In genomic region chr16:36951029-36951428, GRCm38 (mm10) we compare ENCODE assay signal across 19 mouse cellular contexts. TPM values are rescaled to one million over a fixed set of nuclear protein-coding genes. Genes with fewer than 3 reads are reported as not detected.
DNase-seq lines count a peak whose midpoint lies in the region; ATAC-seq and TF ChIP-seq lines count a peak whose summit lies in the region.
"Had no signal": no experiment of that assay in that cellular context is flagged by ENCODE, and none has a peak within 500 bp of the region (broad histone marks: within the 10 kb centered on the region; RNA-seq: fewer than 3 reads in every experiment).

No protein-coding gene starts in this region.

- H3K4me3 ChIP-seq in hindbrain, embryonic 16.5 days (ENCODE audit: low read length), result no peak overlapping the region
- no peak overlapping the region for H3K4me3 ChIP-seq in hindbrain, embryonic 11.5 days (ENCODE audit: low read depth, low read length)
- no peak overlapping the region for H3K4me3 ChIP-seq in neural tube, embryonic 15.5 days (replicated peaks)
- no peak overlapping the region for H3K4me3 ChIP-seq in cerebellum, adult 2 months (replicated peaks; ENCODE audit: insufficient read depth, low read depth, low read length)
- H3K4me3 ChIP-seq: forebrain, embryonic 12.5 days; heart, embryonic 12.5 days; limb, embryonic 13.5 days; liver, embryonic 15.5 days; megakaryocyte, embryonic 14.5 days; neural tube, embryonic 13.5 days had no signal

- peak; percentile 68; the same call in 1 of the 2 replicates for ATAC-seq in hindbrain, embryonic 16.5 days
- ATAC-seq in hindbrain, embryonic 11.5 days (ENCODE audit: low FRiP score), result no peak
- ATAC-seq in neural tube, embryonic 15.5 days (ENCODE audit: low FRiP score), result no peak
- no peak for ATAC-seq in granulocyte monocyte progenitor cell, adult 5-6 weeks (replicated peaks; ENCODE audit: poor library complexity, severe bottlenecking)
- ATAC-seq: intestine, embryonic 16.5 days; lung, postnatal 0 days had no signal

- 10% methylated on average over 4 of the region's 4 CpGs for WGBS in hindbrain, embryonic 16.5 days
- 35% methylated on average over 4 of the region's 4 CpGs for WGBS in hindbrain, embryonic 11.5 days
- WGBS in neural tube, embryonic 15.5 days, result 30% methylated on average over 4 of the region's 4 CpGs
- 7% methylated on average over 4 of the region's 4 CpGs for WGBS in cerebellum, adult 2 months

- no peak overlapping the region for H3K27ac ChIP-seq in hindbrain, embryonic 16.5 days (ENCODE audit: low read depth, low read length)
- no peak overlapping the region for H3K27ac ChIP-seq in hindbrain, embryonic 11.5 days (ENCODE audit: low read depth, low read length)
- no peak overlapping the region for H3K27ac ChIP-seq in neural tube, embryonic 15.5 days (replicated peaks)
- H3K27ac ChIP-seq in cerebellum, adult 2 months (ENCODE audit: insufficient read depth, low read length), result no peak overlapping the region
- H3K27ac ChIP-seq: forebrain, embryonic 12.5 days; kidney, postnatal 0 days; limb, embryonic 13.5 days; liver, embryonic 15.5 days; neural tube, embryonic 13.5 days had no signal

- TF ChIP-seq POLR2A in cerebellum, adult 2 months (IDR thresholded peaks at IDR 0.05; ENCODE audit: borderline replicate concordance, insufficient read depth, low read length), result no peak

- no peak overlapping the region for H3K4me2 ChIP-seq in hindbrain, embryonic 16.5 days (ENCODE audit: low read length)
- no peak overlapping the region for H3K4me2 ChIP-seq in hindbrain, embryonic 11.5 days (replicated peaks; ENCODE audit: low read depth, low read length)
- no peak overlapping the region for H3K4me2 ChIP-seq in neural tube, embryonic 15.5 days
- H3K4me2 ChIP-seq: forebrain, embryonic 12.5 days; heart, embryonic 12.5 days; limb, embryonic 13.5 days; liver, embryonic 15.5 days; neural tube, embryonic 13.5 days had no signal

- no peak for DNase-seq in hindbrain, embryonic 11.5 days (ENCODE audit: low spot score)
- peak; percentile 9 for DNase-seq in neural tube, embryonic 10.5 days (ENCODE audit: extremely low spot score, low spot score)
- peak; percentile 47 to 56 for DNase-seq in cerebellum, adult 2 months
- no peak for DNase-seq in spleen, adult 12 weeks (ENCODE audit: low spot score)
- DNase-seq: gastrocnemius, postnatal 36 days; heart, postnatal 4 days had no signal

- no peaks in the 10 kb centered on the region for H3K27me3 ChIP-seq in hindbrain, embryonic 16.5 days (replicated peaks; ENCODE audit: control insufficient read depth, insufficient read depth, low read length)
- H3K27me3 ChIP-seq in hindbrain, embryonic 11.5 days (ENCODE audit: control insufficient read depth, insufficient read depth, low read length), result no peaks in the 10 kb centered on the region
- H3K27me3 ChIP-seq in neural tube, embryonic 15.5 days (replicated peaks), result no peaks in the 10 kb centered on the region
- no peaks in the 10 kb centered on the region for H3K27me3 ChIP-seq in cerebellum, adult 2 months (ENCODE audit: control insufficient read depth, insufficient read depth, low read length)
- H3K27me3 ChIP-seq: forebrain, embryonic 12.5 days; heart, embryonic 12.5 days; limb, embryonic 13.5 days; liver, embryonic 15.5 days; megakaryocyte, embryonic 14.5 days; neural tube, embryonic 13.5 days had no signal

- no peaks in the 10 kb centered on the region for H3K4me1 ChIP-seq in hindbrain, embryonic 16.5 days (ENCODE audit: control insufficient read depth, insufficient read depth, low read depth, low read length)
- no peaks in the 10 kb centered on the region for H3K4me1 ChIP-seq in hindbrain, embryonic 11.5 days (replicated peaks; ENCODE audit: control insufficient read depth, insufficient read depth, low read length)
- no peaks in the 10 kb centered on the region for H3K4me1 ChIP-seq in neural tube, embryonic 15.5 days
- H3K4me1 ChIP-seq in cerebellum, adult 2 months (ENCODE audit: control insufficient read depth, insufficient read depth, low read length), result peaks cover 7% of the 10 kb centered on the region
- H3K4me1 ChIP-seq: forebrain, embryonic 12.5 days; heart, embryonic 12.5 days; liver, embryonic 15.5 days; neural tube, embryonic 13.5 days had no signal

- no peak for TF ChIP-seq CTCF in cerebellum, adult 2 months (IDR thresholded peaks at IDR 0.05; ENCODE audit: borderline replicate concordance, insufficient read depth, low read depth, low read length)

- no peaks in the 10 kb centered on the region for H3K9me3 ChIP-seq in hindbrain, embryonic 16.5 days (ENCODE audit: control insufficient read depth, low read length)
- no peaks in the 10 kb centered on the region for H3K9me3 ChIP-seq in hindbrain, embryonic 11.5 days (ENCODE audit: control insufficient read depth, low read length)
- H3K9me3 ChIP-seq in neural tube, embryonic 15.5 days (replicated peaks), result no peaks in the 10 kb centered on the region
- H3K9me3 ChIP-seq: forebrain, embryonic 12.5 days; heart, embryonic 12.5 days; limb, embryonic 13.5 days; liver, embryonic 15.5 days; megakaryocyte, embryonic 14.5 days; neural tube, embryonic 13.5 days had no signal

- no peak overlapping the region for H3K9ac ChIP-seq in hindbrain, embryonic 16.5 days (ENCODE audit: low read depth, low read length)
- no peak overlapping the region for H3K9ac ChIP-seq in hindbrain, embryonic 11.5 days (ENCODE audit: low read depth, low read length)
- H3K9ac ChIP-seq in neural tube, embryonic 15.5 days (replicated peaks), result no peak overlapping the region
- H3K9ac ChIP-seq: forebrain, embryonic 12.5 days; heart, embryonic 12.5 days; limb, embryonic 13.5 days; liver, embryonic 15.5 days; neural tube, embryonic 13.5 days had no signal

- H3K36me3 ChIP-seq in hindbrain, embryonic 16.5 days (ENCODE audit: control insufficient read depth, insufficient read depth, low read length), result no peaks in the 10 kb centered on the region
- no peaks in the 10 kb centered on the region for H3K36me3 ChIP-seq in hindbrain, embryonic 11.5 days (ENCODE audit: control insufficient read depth, insufficient read depth, low read length)
- H3K36me3 ChIP-seq in neural tube, embryonic 15.5 days, result no peaks in the 10 kb centered on the region
- H3K36me3 ChIP-seq: forebrain, embryonic 12.5 days; heart, embryonic 12.5 days; limb, embryonic 13.5 days; neural tube, embryonic 13.5 days had no signal

RNA-seq across cellular contexts. Expression of gene Hcls1, which starts 16.2 kb away (rescaled TPM):
- 2.3 and 2.4 TPM in 2 replicates for polyA plus RNA-seq in hindbrain, embryonic 16.5 days (2015; fragmentation: Nextera tagmentation; extraction: Ambion mirVana)
- polyA plus RNA-seq in hindbrain, embryonic 11.5 days (2014; fragmentation: Nextera tagmentation; extraction: Ambion mirVana), result 0.79 and 1.3 TPM in 2 replicates
- 2.5 and 15.1 TPM in 2 replicates for polyA plus RNA-seq in neural tube, embryonic 15.5 days (2015; fragmentation: Nextera tagmentation; extraction: Ambion mirVana)
- 2.3 and 3.3 TPM in 2 replicates for polyA plus RNA-seq in cerebellum, adult 2 months (2012; rRNA removed)
- 61.8 and 73.6 TPM in 2 replicates for total RNA-seq in granulocyte monocyte progenitor cell, adult 5-6 weeks (2014; fragmentation: Nextera tagmentation)
- total RNA-seq in granulocyte monocyte progenitor cell, adult 5-6 weeks (2017), result 110 and 125 TPM in 2 replicates
- polyA plus RNA-seq: C2C12 had no signal

RNA-seq across cellular contexts. Expression of gene Fbxo40, which starts 39.2 kb away (rescaled TPM):
- 0.04 and 0.06 TPM in 2 replicates for polyA plus RNA-seq in hindbrain, embryonic 16.5 days (2015; fragmentation: Nextera tagmentation; extraction: Ambion mirVana)
- 0.03 TPM in 1 of 2 replicates, not detected in the other for polyA plus RNA-seq in hindbrain, embryonic 11.5 days (2014; fragmentation: Nextera tagmentation; extraction: Ambion mirVana)
- polyA plus RNA-seq in neural tube, embryonic 15.5 days (2015; fragmentation: Nextera tagmentation; extraction: Ambion mirVana), result 0.03 TPM in 1 of 2 replicates, not detected in the other
- polyA plus RNA-seq in cerebellum, adult 2 months (2012; rRNA removed), result 1.1 and 1.9 TPM in 2 replicates
- 0.19 and 0.28 TPM in 2 replicates for total RNA-seq in granulocyte monocyte progenitor cell, adult 5-6 weeks (2014; fragmentation: Nextera tagmentation)
- total RNA-seq in granulocyte monocyte progenitor cell, adult 5-6 weeks (2017), result 0.31 and 0.47 TPM in 2 replicates
- polyA plus RNA-seq: forebrain, embryonic 12.5 days; intestine, embryonic 16.5 days had no signal

Comparison
In these comparisons a context has a peak if more than half of its experiments do, and no peak if none do; other contexts are left out.
1. DNase-seq: peak in neural tube, embryonic 10.5 days (single experiment) and cerebellum, adult 2 months (2 of 2); none in hindbrain, embryonic 11.5 days (single experiment) and spleen, adult 12 weeks (single experiment).